Mouse (Mus musculus): ENCODE data around the gene Supt4a. TPM values are rescaled to one million over a fixed set of nuclear protein-coding genes. Genes with fewer than 3 reads are reported as not detected.

Gene Supt4a
- polyA plus RNA-seq, 1 experiment from 2014 or later, result 124 TPM

- Histone ChIP-seq H3K4me1 (ENCODE audit: control insufficient read depth in 2 of 2, insufficient read depth in 2 of 2, low read length in 2 of 2) (peaks cover 17 to 23% of the 10 kb centered on the region in 2 experiments), H3K9me3 (ENCODE audit: control insufficient read depth, low read length) (no peaks in the 10 kb centered on the region), H3K36me3 (ENCODE audit: control insufficient read depth, insufficient read depth, low read length) (no peaks in the 10 kb centered on the region), H3K27me3 (ENCODE audit: control insufficient read depth, insufficient read depth, low read length) (no peaks in the 10 kb centered on the region), H3K9ac (ENCODE audit: low read length) (peak overlapping the region; percentile 42; the same call in 1 of the 2 replicates), H3K4me2 (ENCODE audit: low read length) (peak overlapping the region; percentile 33), H3K27ac (replicated peaks in 1 of 2; ENCODE audit: control insufficient read depth in 1 of 2, insufficient read depth in 1 of 2, low read depth in 2 of 2, low read length in 2 of 2) (peak overlapping the region; percentile 68 to 71; a peak in 3 of 4 replicates), H3K4me3 (ENCODE audit: control insufficient read depth in 1 of 2, insufficient read depth in 1 of 2, low read depth in 1 of 2, low read length in 2 of 2) (no peak overlapping the region)
- ATAC-seq (ENCODE audit: insufficient number of reproducible peaks, insufficient read depth, low FRiP score, low read depth), result peak; percentile 49
- WGBS, result 6% methylated on average over 6 of the region's 6 CpGs
Observed at GRCm38 (mm10) chr11:87725964-87726562, 11.3 kb upstream of the Supt4a start.

- peak overlapping the region in 1 of 2 experiments; percentile 68; a peak in 1 of 4 replicates for H3K27ac ChIP-seq (replicated peaks in 1 of 2; ENCODE audit: control insufficient read depth in 1 of 2, insufficient read depth in 1 of 2, low read depth in 2 of 2, low read length in 2 of 2)
- 60% methylated on average over 11 of the region's 11 CpGs for WGBS
- no peak overlapping the region for H3K4me2 ChIP-seq (ENCODE audit: low read length)
- ATAC-seq (ENCODE audit: insufficient number of reproducible peaks, insufficient read depth, low FRiP score, low read depth), result no peak
- no peaks in the 10 kb centered on the region for H3K36me3 ChIP-seq (ENCODE audit: control insufficient read depth, insufficient read depth, low read length)
- no peak overlapping the region for H3K4me3 ChIP-seq (ENCODE audit: control insufficient read depth in 1 of 2, insufficient read depth in 1 of 2, low read depth in 1 of 2, low read length in 2 of 2)
- peaks cover 17 to 23% of the 10 kb centered on the region in 2 experiments for H3K4me1 ChIP-seq (ENCODE audit: control insufficient read depth in 2 of 2, insufficient read depth in 2 of 2, low read length in 2 of 2)
- H3K9me3 ChIP-seq (ENCODE audit: control insufficient read depth, low read length), result no peaks in the 10 kb centered on the region
- H3K27me3 ChIP-seq (ENCODE audit: control insufficient read depth, insufficient read depth, low read length), result no peaks in the 10 kb centered on the region
- 0 out of 2 replicates have a peak overlapping the region, but pooled peaks have one; percentile 8 for H3K9ac ChIP-seq (ENCODE audit: low read length)
Observed at GRCm38 (mm10) chr11:87727021-87727420, 10.3 kb upstream of the Supt4a start.

- Histone ChIP-seq H3K36me3 (ENCODE audit: control insufficient read depth, insufficient read depth, low read length) (no peaks in the 10 kb centered on the region), H3K4me2 (ENCODE audit: low read length) (no peak overlapping the region), H3K27me3 (ENCODE audit: control insufficient read depth, insufficient read depth, low read length) (no peaks in the 10 kb centered on the region), H3K4me1 (ENCODE audit: control insufficient read depth in 2 of 2, insufficient read depth in 2 of 2, low read length in 2 of 2) (peaks cover 17 to 23% of the 10 kb centered on the region in 2 experiments), H3K27ac (replicated peaks in 1 of 2; ENCODE audit: control insufficient read depth in 1 of 2, insufficient read depth in 1 of 2, low read depth in 2 of 2, low read length in 2 of 2) (no peak overlapping the region), H3K9ac (ENCODE audit: low read length) (no peak overlapping the region), H3K9me3 (ENCODE audit: control insufficient read depth, low read length) (no peaks in the 10 kb centered on the region), H3K4me3 (ENCODE audit: control insufficient read depth in 1 of 2, insufficient read depth in 1 of 2, low read depth in 1 of 2, low read length in 2 of 2) (no peak overlapping the region)
- 78% methylated on average over 4 of the region's 4 CpGs for WGBS
- no peak for ATAC-seq (ENCODE audit: insufficient number of reproducible peaks, insufficient read depth, low FRiP score, low read depth)
Observed at GRCm38 (mm10) chr11:87727471-87727870, 9.9 kb upstream of the Supt4a start.

GRCm38 (mm10) chr11:87728850-87729592, 8.3 kb upstream of the Supt4a start:
- H3K9ac ChIP-seq (ENCODE audit: low read length), result no peak overlapping the region
- no peak overlapping the region for H3K27ac ChIP-seq (replicated peaks in 1 of 2; ENCODE audit: control insufficient read depth in 1 of 2, insufficient read depth in 1 of 2, low read depth in 2 of 2, low read length in 2 of 2)
- H3K4me3 ChIP-seq (ENCODE audit: control insufficient read depth in 1 of 2, insufficient read depth in 1 of 2, low read depth in 1 of 2, low read length in 2 of 2), result no peak overlapping the region
- no peaks in the 10 kb centered on the region for H3K9me3 ChIP-seq (ENCODE audit: control insufficient read depth, low read length)
- no peaks in the 10 kb centered on the region for H3K27me3 ChIP-seq (ENCODE audit: control insufficient read depth, insufficient read depth, low read length)
- no peak overlapping the region for H3K4me2 ChIP-seq (ENCODE audit: low read length)
- no peak for ATAC-seq (ENCODE audit: insufficient number of reproducible peaks, insufficient read depth, low FRiP score, low read depth)
- H3K4me1 ChIP-seq (ENCODE audit: control insufficient read depth in 2 of 2, insufficient read depth in 2 of 2, low read length in 2 of 2), result peaks cover 17 to 23% of the 10 kb centered on the region in 2 experiments
- WGBS, result 69% methylated on average over 18 of the region's 18 CpGs
- H3K36me3 ChIP-seq (ENCODE audit: control insufficient read depth, insufficient read depth, low read length), result no peaks in the 10 kb centered on the region

GRCm38 (mm10) chr11:87729593-87730185, 7.7 kb upstream of the Supt4a start:
- H3K4me1 ChIP-seq (ENCODE audit: control insufficient read depth in 2 of 2, insufficient read depth in 2 of 2, low read length in 2 of 2), result peaks cover 17 to 24% of the 10 kb centered on the region in 2 experiments

GRCm38 (mm10) chr11:87730652-87731310, 6.6 kb upstream of the Supt4a start:
- H3K4me1 ChIP-seq (ENCODE audit: control insufficient read depth in 2 of 2, insufficient read depth in 2 of 2, low read length in 2 of 2), result peaks cover 12 to 20% of the 10 kb centered on the region in 2 experiments

More at GRCm38 (mm10) chr11:87729593-87730185, 7.7 kb upstream of the Supt4a start:
- WGBS, result 57% methylated on average over 13 of the region's 13 CpGs
- Histone ChIP-seq H3K27me3 (ENCODE audit: control insufficient read depth, insufficient read depth, low read length) (no peaks in the 10 kb centered on the region), H3K27ac (replicated peaks in 1 of 2; ENCODE audit: control insufficient read depth in 1 of 2, insufficient read depth in 1 of 2, low read depth in 2 of 2, low read length in 2 of 2) (no peak overlapping the region), H3K36me3 (ENCODE audit: control insufficient read depth, insufficient read depth, low read length) (no peaks in the 10 kb centered on the region), H3K4me3 (ENCODE audit: control insufficient read depth in 1 of 2, insufficient read depth in 1 of 2, low read depth in 1 of 2, low read length in 2 of 2) (no peak overlapping the region), H3K9ac (ENCODE audit: low read length) (no peak overlapping the region), H3K4me2 (ENCODE audit: low read length) (no peak overlapping the region), H3K9me3 (ENCODE audit: control insufficient read depth, low read length) (no peaks in the 10 kb centered on the region)
- ATAC-seq (ENCODE audit: insufficient number of reproducible peaks, insufficient read depth, low FRiP score, low read depth), result no peak

GRCm38 (mm10) chr11:87734346-87734745, 3.0 kb upstream of the Supt4a start:
- peaks cover 7 to 14% of the 10 kb centered on the region in 2 experiments for H3K4me1 ChIP-seq (ENCODE audit: control insufficient read depth in 2 of 2, insufficient read depth in 2 of 2, low read length in 2 of 2)
- no peaks in the 10 kb centered on the region for H3K27me3 ChIP-seq (ENCODE audit: control insufficient read depth, insufficient read depth, low read length)
- H3K36me3 ChIP-seq (ENCODE audit: control insufficient read depth, insufficient read depth, low read length), result peaks cover 2% of the 10 kb centered on the region
- H3K27ac ChIP-seq (replicated peaks in 1 of 2; ENCODE audit: control insufficient read depth in 1 of 2, insufficient read depth in 1 of 2, low read depth in 2 of 2, low read length in 2 of 2), result no peak overlapping the region
- H3K9me3 ChIP-seq (ENCODE audit: control insufficient read depth, low read length), result no peaks in the 10 kb centered on the region
- peak overlapping the region; percentile 48 for H3K4me2 ChIP-seq (ENCODE audit: low read length)
- H3K9ac ChIP-seq (ENCODE audit: low read length), result peak overlapping the region; percentile 49; the same call in 1 of the 2 replicates
- no peak for ATAC-seq (ENCODE audit: insufficient number of reproducible peaks, insufficient read depth, low FRiP score, low read depth)
- peak overlapping the region; percentile 10 to 26; a peak in 2 of 4 replicates for H3K4me3 ChIP-seq (ENCODE audit: control insufficient read depth in 1 of 2, insufficient read depth in 1 of 2, low read depth in 1 of 2, low read length in 2 of 2)
- WGBS, result 47% methylated on average over 5 of the region's 5 CpGs

More at GRCm38 (mm10) chr11:87730652-87731310, 6.6 kb upstream of the Supt4a start:
- Histone ChIP-seq H3K9me3 (ENCODE audit: control insufficient read depth, low read length) (no peaks in the 10 kb centered on the region), H3K36me3 (ENCODE audit: control insufficient read depth, insufficient read depth, low read length) (no peaks in the 10 kb centered on the region), H3K9ac (ENCODE audit: low read length) (no peak overlapping the region), H3K4me3 (ENCODE audit: control insufficient read depth in 1 of 2, insufficient read depth in 1 of 2, low read depth in 1 of 2, low read length in 2 of 2) (no peak overlapping the region), H3K4me2 (ENCODE audit: low read length) (no peak overlapping the region), H3K27ac (replicated peaks in 1 of 2; ENCODE audit: control insufficient read depth in 1 of 2, insufficient read depth in 1 of 2, low read depth in 2 of 2, low read length in 2 of 2) (no peak overlapping the region), H3K27me3 (ENCODE audit: control insufficient read depth, insufficient read depth, low read length) (no peaks in the 10 kb centered on the region)
- WGBS, result 76% methylated on average over 10 of the region's 10 CpGs
- no peak for ATAC-seq (ENCODE audit: insufficient number of reproducible peaks, insufficient read depth, low FRiP score, low read depth)
